Mouse (Mus musculus) lung, adult 18-20 months (tissue): ENCODE measurements around the gene Cpsf4l.
"Not testable (repeated sequence)": the region's sequence is repeated elsewhere in the genome, so short reads cannot be mapped to it uniquely, and the experiment has no call there.

ENCODE experiments used
- DNase-seq, 2 experiments: peaks; one replicate each; pipeline ENCODE4 v3.0.0; 2022; ENCODE audit warnings: mixed read lengths in 2 of 2

Gene Cpsf4l

DNA sequence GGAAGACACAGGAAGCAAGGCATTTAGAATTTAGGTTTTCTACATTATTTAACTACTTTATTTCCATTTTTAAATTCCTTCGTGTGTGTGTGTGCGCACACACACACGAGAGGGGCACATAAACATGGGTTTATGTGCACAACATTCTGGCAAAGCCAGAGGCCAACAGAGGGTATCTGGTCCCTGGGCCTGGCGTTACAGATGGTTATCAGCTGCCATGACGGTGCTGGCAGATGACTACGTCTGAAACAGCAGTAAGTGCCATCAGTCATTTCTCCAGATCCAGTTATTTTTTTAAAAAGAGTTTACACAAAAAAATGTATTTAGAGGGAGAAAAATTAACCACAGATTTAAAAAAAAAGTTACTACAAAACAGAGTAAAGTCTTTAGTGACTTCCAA is 43.6 kb downstream of the Cpsf4l start:
- no peak for DNase-seq

DNA sequence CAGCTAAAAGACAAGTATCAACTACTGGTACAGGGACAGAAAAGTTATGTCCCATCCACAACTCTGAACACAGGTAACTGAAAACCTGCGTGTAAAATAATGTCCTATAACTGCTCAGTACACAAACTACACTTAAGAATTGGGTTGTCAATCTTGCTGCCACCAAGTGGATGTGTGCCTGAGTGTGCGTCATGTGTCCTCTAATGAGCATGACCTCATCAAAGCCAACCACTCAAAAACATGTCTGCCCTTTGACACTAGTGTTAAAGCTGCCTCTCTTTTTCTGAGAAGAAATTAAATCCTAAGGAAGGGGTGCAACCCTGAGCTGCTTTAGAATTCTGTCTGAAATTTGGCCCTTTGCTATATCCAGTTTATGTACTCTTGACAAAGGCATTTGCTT is 45.5 kb downstream of the Cpsf4l start:
- DNase-seq: no peak

GRCm38 (mm10) chr11:113661835-113662351 is 47.9 kb downstream of the Cpsf4l start:
- DNase-seq: no peak

- DNase-seq: no peak
Measured at GRCm38 (mm10) chr11:113660940-113661339, 48.9 kb downstream of the Cpsf4l start.

DNA sequence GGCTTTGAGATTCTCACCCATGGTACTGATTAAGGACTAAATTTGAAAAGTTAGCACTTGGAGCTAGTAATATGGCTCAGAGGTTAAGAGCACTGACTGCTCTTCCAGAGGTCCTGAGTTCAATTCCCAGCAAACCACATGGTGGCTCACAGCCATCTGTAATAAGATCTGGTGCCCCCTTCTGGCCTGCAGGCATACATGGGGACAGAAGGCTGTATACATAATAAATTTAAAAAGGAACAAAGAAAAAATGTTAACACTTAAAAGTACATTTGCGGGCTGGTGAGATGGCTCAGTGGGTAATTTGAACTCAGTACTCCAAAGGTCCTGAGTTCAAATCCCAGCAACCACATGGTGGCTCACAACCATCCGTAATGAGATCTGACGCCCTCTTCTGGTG is 49.6 kb downstream of the Cpsf4l start:
- DNase-seq: not testable (repeated sequence)

GRCm38 (mm10) chr11:113658763-113659162 is 51.1 kb downstream of the Cpsf4l start:
- no peak for DNase-seq

DNA sequence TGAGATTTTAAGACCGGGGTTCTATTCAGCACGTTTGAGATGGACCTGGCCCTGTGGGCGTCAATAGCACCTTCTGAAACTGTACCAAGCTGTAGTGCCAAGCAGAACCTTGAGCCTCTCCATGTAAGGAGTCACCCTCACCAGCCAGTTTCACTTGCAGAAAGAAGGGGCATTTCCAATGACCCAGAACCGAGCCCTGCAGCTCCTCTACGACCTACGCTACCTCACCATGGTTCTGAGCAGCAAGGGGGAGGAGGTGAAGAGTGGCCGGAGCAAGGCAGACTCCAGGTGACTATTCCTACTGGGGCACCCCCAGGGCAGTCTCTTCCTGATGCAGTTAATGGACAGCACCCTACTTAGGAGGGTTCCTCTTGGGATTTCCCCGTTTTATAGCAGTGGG is 51.5 kb downstream of the Cpsf4l start:
- no peak for DNase-seq

- no peak for DNase-seq
Measured at GRCm38 (mm10) chr11:113657221-113657620, 52.6 kb downstream of the Cpsf4l start.

DNA sequence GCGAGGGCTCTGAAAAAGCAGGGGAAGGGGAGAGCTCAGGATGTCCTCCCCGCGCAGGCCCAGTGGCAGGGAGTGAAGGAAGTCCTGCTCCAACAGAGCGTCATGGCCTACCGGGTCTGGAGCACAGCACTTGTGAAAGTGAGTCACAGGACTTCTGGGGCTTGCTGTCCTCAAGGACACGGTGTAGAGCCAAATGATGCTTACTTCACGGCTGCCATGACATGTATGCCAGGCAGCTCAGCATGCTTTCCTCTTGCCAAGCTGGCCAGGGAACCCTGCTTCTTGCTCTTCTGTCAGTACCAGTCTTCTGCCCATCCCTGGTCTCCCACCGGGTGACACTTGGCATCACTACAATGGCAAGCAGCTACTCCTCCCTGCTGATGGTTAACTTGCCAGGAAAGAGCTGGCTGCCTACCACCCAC is 53.3 kb downstream of the Cpsf4l start:
- no peak for DNase-seq

DNA sequence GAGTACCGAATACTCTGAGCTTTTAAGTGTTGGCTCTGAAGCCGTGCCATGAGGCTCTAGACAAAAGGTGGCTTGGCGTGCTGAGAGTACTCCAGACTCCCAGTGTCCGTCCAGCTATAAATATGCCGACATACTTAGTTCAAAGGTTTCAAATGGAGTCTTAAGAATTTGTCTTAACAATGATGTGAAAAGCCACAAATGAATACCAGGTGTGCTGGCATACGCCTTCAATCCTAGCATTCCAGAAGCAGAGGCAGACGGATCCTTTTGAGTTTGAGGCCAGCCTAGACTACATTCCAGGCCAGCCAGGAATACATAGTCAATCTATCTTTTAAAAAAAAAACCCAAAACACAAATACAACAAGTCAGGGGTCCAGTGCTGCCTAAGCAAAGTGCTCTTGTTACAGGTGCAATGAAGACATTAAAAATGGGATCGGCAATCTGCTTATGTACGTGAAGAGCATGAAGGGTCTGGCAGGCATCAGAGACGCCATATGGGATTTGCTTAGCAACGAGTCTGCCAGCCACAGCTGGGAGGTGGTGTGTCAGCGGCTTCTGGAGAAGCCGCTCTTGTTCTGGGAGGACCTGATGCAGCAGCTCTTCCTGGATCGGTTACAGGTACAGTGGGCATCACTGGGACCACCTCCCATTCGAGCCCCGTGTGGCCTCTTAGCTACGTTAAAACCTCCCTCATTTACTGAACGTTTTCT is 55.1 kb downstream of the Cpsf4l start:
- peak; percentile 40 to 46 for DNase-seq

DNA sequence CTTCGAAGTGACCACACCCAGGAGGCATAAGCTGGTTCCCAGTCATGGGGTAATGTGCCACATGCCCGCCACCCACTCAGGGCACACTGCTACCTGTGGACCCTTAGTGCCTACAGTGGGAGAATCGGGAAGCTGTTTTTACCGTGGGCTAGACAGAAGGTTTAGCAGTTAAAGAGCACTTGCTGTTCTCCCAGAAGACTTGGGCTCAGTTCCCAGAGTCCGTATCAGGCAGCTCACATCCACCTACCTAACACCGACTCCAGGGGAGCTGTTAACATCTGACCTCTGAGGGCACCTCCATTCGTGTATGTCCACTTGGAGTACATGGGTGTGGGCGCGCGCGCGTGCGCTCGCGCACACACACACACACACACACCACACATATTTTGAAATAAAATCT is 55.7 kb downstream of the Cpsf4l start:
- DNase-seq: no peak

DNA sequence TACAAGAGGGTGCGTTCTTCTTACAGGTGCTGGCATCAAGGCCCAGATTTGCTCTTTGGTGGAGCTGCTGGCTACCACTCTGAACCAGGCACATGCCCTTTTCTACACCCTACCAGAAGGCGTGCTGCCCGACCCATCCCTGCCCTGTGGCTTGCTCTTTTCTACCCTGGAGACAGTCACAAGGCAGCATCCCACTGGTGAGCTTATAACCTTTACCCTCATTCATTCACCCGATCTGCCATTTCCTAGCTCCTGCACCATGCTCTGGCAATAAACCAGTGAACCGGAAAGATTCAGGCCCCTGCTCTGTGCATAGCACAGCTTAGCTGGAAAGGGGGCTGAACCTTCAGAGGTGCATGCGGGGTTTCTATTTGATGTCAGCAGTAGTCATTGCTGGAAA is 57.3 kb downstream of the Cpsf4l start:
- DNase-seq: no peak

GRCm38 (mm10) chr11:113651907-113652273 is 57.9 kb downstream of the Cpsf4l start:
- peak in 1 of 2 experiments; percentile 43 for DNase-seq

DNA sequence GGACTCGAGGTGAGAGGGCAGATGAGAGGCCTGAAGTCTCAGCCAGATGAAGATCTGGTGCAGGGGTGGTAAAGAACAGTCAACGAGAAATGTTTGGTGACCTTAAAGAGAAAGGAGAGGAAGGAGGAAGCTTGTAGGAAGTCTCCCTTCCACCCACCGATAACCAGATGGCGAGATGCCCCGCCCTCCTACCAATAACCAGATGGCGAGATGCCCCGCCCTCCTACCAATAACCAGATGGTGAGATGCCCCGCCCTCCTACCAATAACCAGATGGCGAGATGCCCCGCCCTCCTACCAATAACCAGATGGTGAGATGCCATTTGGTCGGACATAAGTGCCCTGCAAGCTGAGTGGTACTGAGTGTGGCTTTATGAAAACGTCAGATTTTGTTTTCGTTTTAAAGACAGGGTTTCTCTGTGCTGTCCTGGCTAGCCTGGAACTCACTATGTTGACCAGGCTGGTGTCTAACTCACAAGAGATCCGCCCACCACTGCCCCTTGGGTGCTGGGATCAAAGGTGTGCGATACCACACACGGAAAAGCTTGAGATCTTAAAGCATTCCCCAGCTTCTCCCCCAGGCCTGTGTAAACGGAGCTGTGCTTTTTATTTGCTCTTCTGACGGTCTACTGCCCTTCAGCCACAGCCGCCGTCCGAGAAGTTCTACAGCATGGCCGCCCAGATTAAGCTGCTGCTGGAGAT is 58.5 kb downstream of the Cpsf4l start:
- DNase-seq: no peak

- peak; percentile 46 to 58 for DNase-seq
Measured at GRCm38 (mm10) chr11:113649353-113650210, 60.2 kb downstream of the Cpsf4l start, which contains the start of gene Slc39a11. TSS of gene Slc39a11 (minus strand) at chr11:113650079.

- no peak for DNase-seq
Measured at GRCm38 (mm10) chr11:113648690-113649352, 61.0 kb downstream of the Cpsf4l start, which contains the start of gene Cog1. TSS of gene Cog1 (plus strand) at chr11:113649169.
